Mouse (Mus musculus): ENCODE data around the gene Hps3. TPM values are rescaled to one million over a fixed set of nuclear protein-coding genes. Genes with fewer than 3 reads are reported as not detected.
A peak's percentile ranks its signal among the peaks of the same experiment; 100 is the strongest.

The Hps3 gene
- total and polyA plus RNA-seq, 3 experiments: 7.0 to 10.5 TPM; not detected in 1

DNA sequence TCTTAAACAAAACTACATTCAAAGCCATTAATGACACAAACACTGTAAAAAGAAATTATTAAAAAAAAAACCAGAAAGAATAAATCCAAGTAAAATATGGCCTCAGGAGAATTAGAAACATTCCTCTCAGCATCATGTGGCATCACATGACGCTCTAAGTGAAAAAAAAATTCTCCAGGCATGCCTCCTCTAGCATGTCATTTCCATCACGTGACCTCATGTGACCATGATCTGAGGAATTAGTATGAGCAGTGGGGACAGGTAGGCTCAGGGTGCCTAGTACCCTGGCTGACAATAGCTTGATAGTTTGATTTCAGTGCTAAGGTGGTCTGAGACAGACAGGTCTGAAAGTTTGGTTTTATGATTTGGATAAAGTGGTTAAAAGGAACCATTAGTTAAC, 54.0 kb downstream of the Hps3 start:
- Histone ChIP-seq H3K79me2 (ENCODE audit: control insufficient read depth, insufficient read depth, low read length, poor library complexity) (no peaks in the 10 kb centered on the region), H3K9me3 (replicated peaks; ENCODE audit: insufficient read depth, low read length) (no peaks in the 10 kb centered on the region), H3K4me1 (ENCODE audit: control insufficient read depth in 1 of 2, insufficient read depth in 2 of 2, low read length in 2 of 2) (no peaks in the 10 kb centered on the region), H3K9ac (ENCODE audit: control insufficient read depth, low read depth, low read length, poor library complexity, severe bottlenecking) (no peak overlapping the region), H3K36me3 (ENCODE audit: control insufficient read depth in 1 of 2, insufficient read depth in 2 of 2, low read length in 2 of 2) (no peaks in the 10 kb centered on the region), H3K4me3 (ENCODE audit: control insufficient read depth in 1 of 2, insufficient read depth in 1 of 2, low read depth in 2 of 2, low read length in 2 of 2) (no peak overlapping the region), H3K27me3 (ENCODE audit: control insufficient read depth in 1 of 2, insufficient read depth in 2 of 2, low read length in 2 of 2) (peaks cover 0 to 2% of the 10 kb centered on the region in 2 experiments; a peak in 1 of 4 replicates), H3K27ac (ENCODE audit: control insufficient read depth, low read depth, low read length) (no peak overlapping the region)
- peak; percentile 57; the same call in 1 of the 2 replicates for TF ChIP-seq USF1 (IDR thresholded peaks at IDR 0.05; ENCODE audit: low read depth, low read length)
- TF ChIP-seq UBTF (IDR thresholded peaks at IDR 0.05; ENCODE audit: borderline replicate concordance, insufficient read depth, low read depth, low read length): no peak
- no peak for DNase-seq (ENCODE audit: low read depth, low spot score)

DNA sequence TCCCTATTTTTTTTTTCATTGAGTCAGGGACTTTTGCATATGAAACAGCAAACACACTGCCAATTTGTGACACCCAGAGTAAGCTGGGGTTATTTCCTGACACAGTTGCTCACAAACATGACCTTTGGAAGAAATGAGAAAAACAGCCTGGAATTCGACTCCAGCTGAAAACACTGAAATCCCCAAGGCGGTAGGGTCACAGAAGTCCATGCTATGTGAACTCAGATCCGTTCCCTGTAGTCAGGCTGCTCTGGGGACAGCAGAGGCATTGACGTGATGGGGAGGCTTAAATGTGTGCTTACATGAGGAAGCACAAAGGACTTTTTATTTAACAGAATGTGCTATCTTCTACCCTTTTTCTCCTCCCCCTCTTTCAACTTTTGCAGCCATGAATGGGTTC, 56.6 kb downstream of the Hps3 start:
- no peak overlapping the region for H3K4me3 ChIP-seq (ENCODE audit: control insufficient read depth in 1 of 2, insufficient read depth in 1 of 2, low read depth in 2 of 2, low read length in 2 of 2)
- no peaks in the 10 kb centered on the region for H3K9me3 ChIP-seq (replicated peaks; ENCODE audit: insufficient read depth, low read length)
- no peak for TF ChIP-seq HCFC1 (IDR thresholded peaks at IDR 0.05; ENCODE audit: low read depth, low read length)
- H3K4me1 ChIP-seq (ENCODE audit: control insufficient read depth in 1 of 2, insufficient read depth in 2 of 2, low read length in 2 of 2): no peaks in the 10 kb centered on the region
- no peaks in the 10 kb centered on the region for H3K36me3 ChIP-seq (ENCODE audit: control insufficient read depth in 1 of 2, insufficient read depth in 2 of 2, low read length in 2 of 2)
- no peak overlapping the region for H3K27ac ChIP-seq (ENCODE audit: control insufficient read depth, low read depth, low read length)
- no peaks in the 10 kb centered on the region for H3K79me2 ChIP-seq (ENCODE audit: control insufficient read depth, insufficient read depth, low read length, poor library complexity)
- no peak for DNase-seq (ENCODE audit: low read depth, low spot score)
- peaks cover 0 to 2% of the 10 kb centered on the region in 2 experiments; a peak in 3 of 4 replicates for H3K27me3 ChIP-seq (ENCODE audit: control insufficient read depth in 1 of 2, insufficient read depth in 2 of 2, low read length in 2 of 2)
- H3K9ac ChIP-seq (ENCODE audit: control insufficient read depth, low read depth, low read length, poor library complexity, severe bottlenecking): no peak overlapping the region

DNA sequence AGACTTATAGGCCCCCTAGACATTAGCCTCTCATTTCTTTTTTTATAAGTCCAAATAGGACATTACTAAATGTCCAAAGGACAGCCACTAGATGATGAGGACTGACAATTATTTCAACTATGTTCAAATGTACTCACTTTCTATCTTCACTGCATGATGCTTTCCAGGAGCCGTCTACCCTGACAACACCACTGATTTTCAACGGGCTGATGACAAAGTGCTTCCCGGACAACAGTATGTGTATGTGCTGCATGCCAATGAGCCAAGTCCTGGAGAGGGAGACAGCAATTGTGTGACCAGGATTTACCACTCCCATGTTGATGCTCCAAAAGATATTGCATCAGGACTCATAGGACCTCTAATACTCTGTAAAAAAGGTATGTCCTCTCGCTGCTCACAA, 69.0 kb downstream of the Hps3 start:
- Histone ChIP-seq H3K36me3 (ENCODE audit: control insufficient read depth in 1 of 2, insufficient read depth in 2 of 2, low read length in 2 of 2) (no peaks in the 10 kb centered on the region), H3K79me2 (ENCODE audit: control insufficient read depth, insufficient read depth, low read length, poor library complexity) (no peaks in the 10 kb centered on the region), H3K4me3 (ENCODE audit: control insufficient read depth in 1 of 2, insufficient read depth in 1 of 2, low read depth in 2 of 2, low read length in 2 of 2) (no peak overlapping the region)

DNA sequence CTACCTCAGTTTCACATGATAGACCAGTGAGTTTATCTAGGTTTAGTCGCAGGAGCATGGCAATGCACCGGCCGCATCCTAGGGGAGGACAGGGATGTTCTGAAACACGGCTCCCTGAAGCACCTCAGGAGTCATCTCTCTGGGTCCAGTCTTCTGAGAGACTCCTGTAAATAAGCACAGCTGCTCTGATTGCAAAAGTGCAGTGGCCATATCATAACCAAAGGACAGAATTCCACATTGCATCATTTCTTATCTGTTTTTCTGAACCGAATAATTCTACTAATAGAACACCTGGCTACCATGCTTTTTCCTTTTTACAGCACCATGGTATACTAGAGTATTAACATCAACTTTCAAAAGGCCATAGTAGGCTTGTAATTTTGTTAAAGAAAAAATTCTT, 69.9 kb downstream of the Hps3 start:
- no peak for DNase-seq (ENCODE audit: low read depth, low spot score)
- no peak for TF ChIP-seq POLR2AphosphoS2 (IDR thresholded peaks at IDR 0.05; ENCODE audit: low read length)
- no peak for TF ChIP-seq UBTF (IDR thresholded peaks at IDR 0.05; ENCODE audit: borderline replicate concordance, insufficient read depth, low read depth, low read length)
- no peak for TF ChIP-seq ETS1 (IDR thresholded peaks at IDR 0.05; ENCODE audit: low read depth, low read length)
- Histone ChIP-seq H3K79me2 (ENCODE audit: control insufficient read depth, insufficient read depth, low read length, poor library complexity) (no peaks in the 10 kb centered on the region), H3K9me3 (replicated peaks; ENCODE audit: insufficient read depth, low read length) (no peaks in the 10 kb centered on the region), H3K36me3 (ENCODE audit: control insufficient read depth in 1 of 2, insufficient read depth in 2 of 2, low read length in 2 of 2) (no peaks in the 10 kb centered on the region), H3K4me1 (ENCODE audit: control insufficient read depth in 1 of 2, insufficient read depth in 2 of 2, low read length in 2 of 2) (no peaks in the 10 kb centered on the region), H3K27ac (ENCODE audit: control insufficient read depth, low read depth, low read length) (no peak overlapping the region), H3K4me3 (ENCODE audit: control insufficient read depth in 1 of 2, insufficient read depth in 1 of 2, low read depth in 2 of 2, low read length in 2 of 2) (no peak overlapping the region), H3K9ac (ENCODE audit: control insufficient read depth, low read depth, low read length, poor library complexity, severe bottlenecking) (no peak overlapping the region), H3K27me3 (ENCODE audit: control insufficient read depth in 1 of 2, insufficient read depth in 2 of 2, low read length in 2 of 2) (peaks cover 2 to 3% of the 10 kb centered on the region in 2 experiments)

More for the DNA sequence above, 69.0 kb downstream of the Hps3 start:
- Histone ChIP-seq H3K27ac (ENCODE audit: control insufficient read depth, low read depth, low read length) (no peak overlapping the region), H3K9me3 (replicated peaks; ENCODE audit: insufficient read depth, low read length) (no peaks in the 10 kb centered on the region), H3K27me3 (ENCODE audit: control insufficient read depth in 1 of 2, insufficient read depth in 2 of 2, low read length in 2 of 2) (peaks cover 2 to 5% of the 10 kb centered on the region in 2 experiments; a peak in 3 of 4 replicates), H3K4me1 (ENCODE audit: control insufficient read depth in 1 of 2, insufficient read depth in 2 of 2, low read length in 2 of 2) (no peaks in the 10 kb centered on the region), H3K9ac (ENCODE audit: control insufficient read depth, low read depth, low read length, poor library complexity, severe bottlenecking) (no peak overlapping the region)
- no peak for TF ChIP-seq MYC (IDR thresholded peaks at IDR 0.05; ENCODE audit: low read depth, low read length)
- TF ChIP-seq CHD1 (IDR thresholded peaks at IDR 0.05; ENCODE audit: low read depth, low read length): no peak
- TF ChIP-seq GABPA (IDR thresholded peaks at IDR 0.05; ENCODE audit: low read depth, low read length): no peak
- no peak for TF ChIP-seq RCOR1 (IDR thresholded peaks at IDR 0.05; ENCODE audit: low read depth, low read length)
- no peak for TF ChIP-seq JUND (IDR thresholded peaks at IDR 0.05; ENCODE audit: low read depth, low read length)
- DNase-seq (ENCODE audit: low read depth, low spot score): no peak

Measured in MEL (cell line).